Mouse (Mus musculus): ENCODE measurements around the gene Isyna1.

The Isyna1 gene

DNA sequence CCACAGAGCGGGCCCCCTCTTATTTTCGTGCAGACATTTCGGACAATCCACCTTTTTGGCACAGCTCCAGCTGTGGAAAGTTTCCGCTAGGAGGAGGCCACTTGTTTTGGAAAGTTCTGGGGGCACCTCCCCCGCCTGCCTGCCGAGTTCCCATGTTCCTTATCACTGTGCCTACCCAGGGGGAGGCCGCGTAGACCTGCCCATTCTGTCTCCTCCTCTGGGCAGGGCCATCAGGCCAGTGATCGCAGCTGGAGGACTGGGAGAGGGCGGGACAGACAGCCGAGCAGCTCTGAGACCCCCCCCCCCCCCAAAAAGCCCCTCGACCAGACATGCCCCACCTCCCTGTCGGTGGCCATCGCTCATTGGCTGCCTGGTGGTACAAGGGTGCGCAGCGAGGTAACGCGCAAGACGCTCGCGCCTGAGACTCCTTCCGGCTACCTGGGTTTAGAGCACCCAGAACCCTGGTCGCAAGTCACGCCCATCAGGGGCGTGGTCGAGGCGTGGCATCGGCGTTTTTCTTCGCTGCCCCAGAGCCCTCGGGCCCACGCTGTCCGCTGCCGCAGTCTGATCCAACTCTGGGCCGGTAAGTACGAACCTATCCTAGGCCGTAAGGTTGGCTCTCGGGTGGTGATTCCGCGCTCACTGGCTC, at the start of gene Isyna1:
Gene Isyna1, plus strand, starts transcription at position 413 of the 649 bp plus-strand sequence.
- peak; percentile 99 for DNase-seq (ENCODE audit: low read depth, low spot score)

DNA sequence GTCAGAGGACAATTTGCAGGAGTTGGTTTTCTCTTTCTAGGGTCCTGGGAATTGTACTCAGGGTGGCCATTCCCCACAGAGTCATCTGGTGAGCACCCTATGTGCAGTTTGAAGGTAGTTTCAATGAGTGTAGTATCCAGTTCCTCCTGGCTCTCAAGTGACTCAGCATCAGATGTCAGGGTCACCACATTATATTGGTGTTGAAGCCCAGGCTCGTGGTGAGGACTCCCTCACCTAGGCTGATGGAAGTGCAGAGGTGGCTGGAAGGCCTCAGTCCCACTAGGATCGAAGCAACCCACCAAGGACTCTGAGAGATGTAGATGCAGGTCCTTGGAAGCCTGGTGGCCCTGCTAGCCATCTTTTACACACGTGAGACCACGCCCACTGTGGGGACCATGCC, 47.8 kb upstream of the Isyna1 start:
- no peak for DNase-seq (ENCODE audit: low read depth, low spot score)

DNA sequence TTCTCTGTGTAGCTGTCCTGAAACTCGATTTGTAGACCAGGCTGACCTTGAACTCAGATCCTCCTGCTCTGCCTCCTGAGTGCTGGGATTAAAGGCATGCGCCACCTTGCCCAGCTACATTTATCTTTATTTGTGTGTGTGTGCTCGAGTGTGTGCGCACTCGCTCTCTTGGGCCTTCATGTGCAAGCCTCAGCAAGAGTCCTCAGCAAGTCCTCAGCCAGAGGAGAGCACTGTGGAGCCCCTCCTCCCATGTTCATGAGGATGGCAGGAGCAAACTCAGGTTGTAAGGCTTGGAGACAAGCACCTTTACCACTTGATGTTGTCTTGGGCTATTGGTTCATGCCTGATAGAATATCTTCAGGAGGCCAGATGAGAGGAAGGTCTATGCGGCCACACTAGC, 46.4 kb upstream of the Isyna1 start:
- no peak for DNase-seq (ENCODE audit: low read depth, low spot score)

DNA sequence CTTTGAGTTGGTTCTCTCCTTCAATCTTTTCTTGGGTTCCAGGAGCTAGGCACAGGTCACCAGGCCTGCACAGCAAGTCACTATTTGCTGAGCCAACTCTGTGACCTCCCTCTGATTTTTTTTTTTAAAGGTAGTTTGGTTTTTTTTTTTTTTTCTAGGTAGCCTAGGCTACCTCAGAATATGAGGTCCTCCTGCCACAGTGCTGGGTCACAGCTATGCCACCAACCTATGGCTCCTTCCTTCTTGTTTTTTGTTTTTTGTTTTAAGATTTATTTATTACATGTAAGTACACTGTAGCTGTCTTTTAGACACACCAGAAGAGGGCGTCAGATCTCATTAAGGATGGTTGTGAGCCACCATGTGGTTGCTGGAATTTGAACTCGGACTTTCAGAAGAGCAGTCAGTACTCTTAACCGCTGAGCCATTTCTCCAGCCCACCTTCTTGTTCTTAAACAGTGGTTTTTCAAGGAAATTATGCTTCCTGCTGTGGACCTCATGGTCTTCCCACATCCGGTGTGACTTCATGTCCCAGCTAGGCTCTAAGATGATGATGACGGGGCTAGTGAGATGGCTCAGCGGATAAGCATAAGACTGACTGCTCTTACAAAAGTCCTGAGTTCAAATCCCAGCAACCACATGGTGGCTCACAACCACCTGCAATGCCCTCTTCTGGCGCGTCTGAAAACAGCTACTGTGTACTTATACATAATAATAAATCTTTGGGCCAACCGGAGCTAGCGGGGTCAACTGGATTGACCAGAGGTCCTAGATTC, 44.6 kb upstream of the Isyna1 start:
- DNase-seq (ENCODE audit: low read depth, low spot score): no peak

DNA sequence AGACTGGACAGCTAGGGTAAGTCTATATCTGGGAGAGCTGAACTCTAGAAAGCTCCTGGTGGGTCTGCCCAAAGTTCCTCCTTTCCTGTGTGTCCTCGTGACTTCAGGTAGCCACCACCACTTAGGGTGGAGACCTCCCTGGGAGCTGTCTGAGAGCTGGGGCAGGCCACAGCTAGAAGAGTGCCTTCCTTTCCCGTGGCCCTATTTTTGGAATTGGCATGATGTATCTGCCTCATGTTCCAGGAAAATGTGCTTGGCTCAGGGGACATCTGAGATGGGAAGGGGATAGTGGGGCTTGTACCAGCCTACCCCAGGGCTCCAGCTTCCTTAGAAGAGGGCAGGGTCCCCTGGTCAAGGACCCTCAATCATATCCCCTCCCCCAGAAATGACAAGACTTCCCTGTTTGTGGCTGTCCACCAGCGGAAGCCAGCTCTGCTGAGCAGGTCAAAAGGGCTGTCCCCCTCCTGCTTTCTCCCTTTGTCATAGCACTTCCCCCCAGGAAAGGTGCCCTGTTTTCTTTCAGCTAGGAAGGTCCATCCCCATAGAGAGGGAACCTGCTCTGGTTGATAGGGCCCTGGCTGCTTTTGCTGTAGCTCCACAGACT, 42.5 kb upstream of the Isyna1 start:
- DNase-seq (ENCODE audit: low read depth, low spot score): no peak

DNA sequence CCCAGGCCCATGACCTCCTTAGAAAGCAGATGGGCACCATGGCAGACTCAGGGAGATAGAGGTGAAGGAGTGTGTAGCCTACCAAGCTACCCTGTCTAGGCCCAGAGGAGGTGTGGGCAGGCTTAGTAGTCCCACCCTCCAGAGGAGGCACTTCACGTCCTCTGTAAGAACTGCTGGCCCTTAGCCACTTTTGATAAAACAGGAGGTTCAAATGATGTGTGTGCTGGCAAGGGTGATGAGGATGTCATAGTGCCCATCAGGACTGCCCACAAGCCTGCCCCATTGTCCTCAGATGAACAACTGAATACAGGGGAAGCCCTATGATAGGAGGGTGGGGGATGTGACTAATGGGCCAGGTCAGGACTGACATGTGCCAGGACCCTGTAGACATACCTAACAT, 41.3 kb upstream of the Isyna1 start:
- DNase-seq (ENCODE audit: low read depth, low spot score): no peak

DNA sequence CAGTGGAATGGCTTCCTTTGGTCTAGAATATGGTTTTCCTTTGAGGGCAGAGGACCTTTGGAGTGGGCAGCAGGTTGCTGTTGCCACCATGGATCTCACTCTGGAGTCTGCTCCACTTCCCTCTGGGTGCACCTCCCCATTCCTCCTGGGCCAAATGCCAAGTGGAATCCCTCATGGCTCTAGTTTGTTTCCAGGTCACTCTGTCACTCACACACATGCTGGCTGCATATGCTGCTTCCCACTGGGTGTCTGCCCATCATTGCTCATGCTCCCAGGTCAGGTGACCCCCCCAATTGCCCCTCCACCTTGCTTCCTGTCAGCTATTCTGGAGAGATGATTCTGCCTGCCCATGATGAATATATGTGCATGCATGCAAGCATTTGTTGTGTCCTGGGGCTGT, 40.4 kb upstream of the Isyna1 start:
- no peak for DNase-seq (ENCODE audit: low read depth, low spot score)

DNA sequence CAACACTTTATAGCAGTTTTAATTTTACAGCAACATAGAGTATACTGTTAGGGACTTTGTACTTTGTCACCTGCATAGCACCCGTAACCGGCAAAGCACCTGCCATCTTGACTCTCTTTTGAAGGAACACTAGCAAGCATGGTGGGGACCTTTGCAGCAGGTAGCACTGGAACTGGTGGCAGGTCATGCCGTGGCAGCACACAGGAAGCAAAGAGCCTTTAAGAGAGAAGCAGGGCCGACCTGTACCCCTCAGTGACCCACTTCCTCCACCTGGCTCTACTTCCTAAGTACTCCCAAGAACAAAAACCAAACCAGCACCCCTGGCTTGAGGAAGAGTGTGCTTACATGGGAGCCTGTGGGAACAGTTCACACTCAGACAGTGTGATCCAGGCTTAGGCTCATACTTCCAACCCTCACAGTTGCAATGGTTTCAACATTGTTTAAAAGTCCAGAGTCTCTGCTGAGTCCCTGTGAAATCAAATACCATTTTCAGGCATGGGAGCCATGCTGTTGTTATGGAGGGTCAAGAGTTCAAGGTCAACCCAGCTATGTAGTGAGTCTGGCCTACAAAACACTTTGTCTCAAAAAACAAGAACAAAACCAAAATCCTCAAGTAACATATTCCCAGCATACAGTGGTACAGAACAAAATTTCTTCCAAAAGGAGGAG, 39.0 kb upstream of the Isyna1 start:
- no peak for DNase-seq (ENCODE audit: low read depth, low spot score)

DNA sequence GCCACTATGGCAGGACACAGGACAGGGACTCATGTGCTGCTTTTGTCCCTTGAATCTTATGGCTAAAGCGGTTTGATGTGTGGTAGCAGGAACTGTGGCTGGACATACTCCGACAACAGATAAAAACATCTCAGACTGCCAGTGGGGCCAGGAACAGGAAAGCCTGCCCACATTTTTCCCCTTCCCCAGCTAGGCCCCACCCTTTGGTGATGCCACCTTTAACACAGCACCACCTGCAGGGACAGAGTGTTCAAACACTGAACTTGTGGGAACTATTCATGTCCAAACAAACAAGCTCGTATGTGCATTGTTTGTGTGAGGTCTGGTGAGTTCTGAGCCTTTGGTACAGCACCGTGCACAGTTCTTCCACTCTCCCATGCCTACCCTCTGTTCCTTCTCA, 35.8 kb upstream of the Isyna1 start:
- DNase-seq (ENCODE audit: low read depth, low spot score): no peak

DNA sequence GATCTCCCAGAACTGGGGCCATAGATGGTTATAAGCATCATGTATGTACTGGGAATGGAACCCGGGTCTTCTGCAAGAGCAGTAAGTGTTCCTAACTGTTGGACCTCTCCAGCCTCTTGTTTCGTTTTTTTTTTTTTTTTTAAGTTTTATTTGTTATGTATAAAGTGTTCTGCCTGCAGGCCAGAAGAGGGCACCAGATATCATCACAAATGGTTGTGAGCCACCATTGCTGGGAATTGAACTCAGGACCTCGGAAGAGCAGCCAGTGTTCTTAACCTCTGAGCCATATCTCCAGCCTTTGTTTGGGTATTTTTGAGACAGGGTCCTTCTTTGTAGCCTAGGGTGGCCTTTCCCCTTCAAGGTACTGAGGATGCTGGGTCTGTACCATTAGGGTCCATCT, 35.2 kb upstream of the Isyna1 start:
- DNase-seq (ENCODE audit: low read depth, low spot score): no peak

DNA sequence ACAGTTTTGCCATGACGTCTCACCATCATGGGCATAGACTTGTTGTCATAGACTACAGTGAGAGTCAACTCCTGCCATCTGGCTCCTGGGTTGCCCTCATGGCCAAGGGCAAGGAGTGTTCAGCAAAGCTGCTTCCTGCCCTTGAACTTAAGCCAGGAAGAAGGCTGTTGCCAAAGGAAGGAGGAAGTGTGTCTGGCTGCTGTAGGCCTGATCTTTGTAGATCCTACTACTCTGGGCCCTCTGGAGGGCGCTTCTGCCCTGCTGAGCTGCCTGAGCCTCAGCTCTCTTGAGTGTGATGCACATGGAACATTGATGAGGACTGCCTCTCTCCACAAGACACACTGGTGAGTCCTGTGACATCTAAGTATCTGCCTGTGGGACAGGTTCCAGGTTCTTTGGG, 34.1 kb upstream of the Isyna1 start:
- no peak for DNase-seq (ENCODE audit: low read depth, low spot score)

DNA sequence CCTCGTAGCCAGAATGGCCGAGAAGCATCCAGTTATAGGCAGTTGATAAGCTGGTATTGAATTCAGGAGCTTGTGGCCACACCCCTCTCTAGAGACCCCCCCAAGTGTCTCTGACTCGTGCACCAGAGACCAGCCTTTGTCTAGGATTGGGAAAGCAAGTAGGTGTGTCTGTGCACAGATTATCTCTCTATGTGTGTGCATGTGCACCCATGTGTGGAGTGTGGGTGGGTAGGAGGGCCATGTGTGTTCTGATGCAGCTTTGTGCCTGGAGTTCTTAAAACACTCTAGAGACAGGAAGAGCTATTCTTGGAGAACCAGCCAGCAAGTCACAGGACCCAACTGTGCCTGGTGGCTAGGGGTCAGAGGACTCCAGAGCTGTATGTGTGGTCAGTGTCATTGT, 33.6 kb upstream of the Isyna1 start:
- no peak for DNase-seq (ENCODE audit: low read depth, low spot score)

DNA sequence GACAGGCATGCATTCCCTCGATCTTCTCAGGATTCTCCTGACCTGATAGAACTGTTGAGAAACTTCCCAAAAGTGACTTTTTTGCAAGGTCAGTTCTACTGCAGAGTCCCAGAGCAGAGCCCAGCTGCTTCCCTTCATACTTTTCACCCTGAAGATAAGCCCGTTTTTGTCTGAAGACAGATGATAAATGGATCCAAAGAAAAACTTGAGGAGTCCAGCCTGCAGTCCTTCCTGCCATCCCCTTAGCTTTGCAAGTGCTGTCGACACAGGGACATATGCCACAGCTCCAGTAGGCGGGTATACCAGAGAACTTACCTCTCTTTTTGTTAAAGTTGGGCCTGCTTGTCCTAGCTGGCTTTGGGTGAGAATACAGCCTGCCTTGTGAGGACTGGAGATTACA, 32.8 kb upstream of the Isyna1 start:
- DNase-seq (ENCODE audit: low read depth, low spot score): no peak

DNA sequence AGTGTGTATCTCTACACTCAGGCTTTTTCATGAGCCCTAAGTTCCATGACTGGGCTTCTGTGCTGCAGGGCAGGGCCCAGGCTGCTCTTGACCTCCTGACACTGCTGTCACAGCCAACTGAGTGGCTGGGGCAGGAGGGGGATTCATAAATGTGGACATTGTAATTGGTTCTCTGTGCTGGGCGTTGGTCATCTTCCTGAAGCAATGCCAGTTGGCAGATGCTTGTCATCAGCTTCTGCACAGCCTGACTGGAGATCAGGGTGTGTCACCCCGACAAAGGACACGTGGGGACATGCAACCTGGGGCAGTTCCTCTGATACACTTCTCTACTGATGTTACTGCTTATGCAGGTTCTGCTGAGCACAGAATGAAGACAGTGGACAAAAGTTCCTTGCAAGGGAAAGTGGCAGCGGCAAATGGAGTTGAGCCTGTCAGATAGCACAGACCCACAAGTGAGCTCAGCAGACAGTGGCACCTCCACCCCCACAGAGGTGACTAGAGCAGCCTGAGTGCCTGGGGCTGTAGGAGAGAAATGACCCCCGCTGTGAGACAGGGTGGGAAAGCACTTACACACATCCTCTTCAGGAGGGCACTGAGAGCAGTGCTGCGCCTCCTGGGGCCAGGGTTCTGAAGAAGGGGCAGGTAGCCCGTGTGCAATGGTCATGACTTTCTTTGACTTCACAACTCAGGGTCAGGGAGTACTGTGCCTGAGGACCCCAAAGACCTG, 32.2 kb upstream of the Isyna1 start:
- DNase-seq (ENCODE audit: low read depth, low spot score): no peak

DNA sequence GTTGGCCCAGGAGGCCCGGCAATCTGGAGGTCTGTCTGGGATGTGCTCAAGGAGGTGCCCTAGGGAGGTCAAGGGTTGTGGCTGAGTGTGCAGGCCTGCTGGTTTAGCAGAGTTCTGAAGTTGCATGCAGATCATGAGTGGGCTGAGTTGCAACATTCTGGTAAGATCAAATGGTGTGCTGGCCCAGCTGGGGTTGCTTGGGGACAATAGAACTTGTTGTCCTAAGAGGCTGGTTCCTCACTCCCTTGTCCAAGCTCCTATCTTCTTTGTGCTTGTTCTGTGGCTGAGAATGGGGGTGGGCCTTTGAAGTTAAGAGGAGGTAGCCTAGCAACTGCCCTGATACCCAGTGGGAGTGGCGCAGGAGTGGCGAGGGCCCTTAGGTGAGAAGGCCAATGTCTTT, 31.4 kb upstream of the Isyna1 start:
- DNase-seq (ENCODE audit: low read depth, low spot score): no peak

DNA sequence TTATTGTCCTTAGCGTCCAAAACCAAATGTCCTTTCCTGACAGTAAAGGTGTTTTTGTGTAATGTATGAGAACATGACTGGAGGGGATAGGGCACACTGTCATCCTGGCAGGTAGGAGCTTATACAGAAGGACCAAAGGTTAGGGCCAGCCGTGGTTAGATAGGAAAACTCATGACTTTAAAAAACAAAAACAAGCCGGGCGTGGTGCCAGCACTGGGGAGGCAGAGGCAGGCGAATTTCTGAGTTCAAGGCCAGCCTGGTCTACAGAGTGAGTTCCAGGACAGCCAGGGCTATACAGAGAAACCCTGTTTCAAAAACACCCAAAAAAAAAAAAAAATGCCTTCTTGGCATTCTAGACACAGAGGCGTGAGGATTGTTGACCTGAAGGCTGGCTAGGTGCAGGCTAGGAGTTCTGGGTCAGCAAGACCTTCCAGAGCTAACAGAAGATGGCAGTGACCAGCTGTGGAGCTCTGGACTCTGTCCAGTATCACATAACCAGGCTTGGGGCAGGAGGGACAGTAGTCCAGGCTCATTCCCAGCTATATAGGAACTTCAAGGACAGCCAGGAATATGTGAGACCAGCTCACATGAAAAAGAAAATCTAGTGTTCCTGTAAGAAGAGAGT, 30.3 kb upstream of the Isyna1 start:
- DNase-seq (ENCODE audit: low read depth, low spot score): no peak

DNA sequence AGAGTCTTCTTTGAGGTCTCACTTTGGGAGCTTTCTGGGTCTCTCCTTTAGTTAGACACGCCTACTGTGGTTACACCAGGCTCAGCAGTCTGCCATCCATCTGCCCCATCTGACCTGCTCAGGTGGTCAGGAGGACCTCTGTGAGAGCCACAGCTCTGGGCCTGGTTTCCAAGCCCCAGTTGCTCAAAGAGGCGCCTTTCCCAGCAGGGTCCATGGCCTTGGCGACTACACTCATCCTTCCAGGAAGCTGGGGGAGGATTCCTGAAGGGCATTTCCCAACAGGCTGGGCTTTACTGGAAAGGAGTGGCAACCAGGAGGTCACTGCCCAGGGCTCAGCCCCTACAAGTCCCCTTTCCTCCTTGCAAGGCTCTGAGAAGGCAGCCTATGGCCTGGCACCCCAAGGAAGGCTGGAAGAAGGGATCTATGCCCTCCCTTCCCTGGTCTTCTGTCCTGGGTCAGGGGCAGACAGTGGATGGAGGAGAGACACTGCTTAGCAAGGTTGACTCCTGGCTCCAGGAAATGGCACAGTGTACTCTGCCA, 29.4 kb upstream of the Isyna1 start:
- no peak for DNase-seq (ENCODE audit: low read depth, low spot score)

DNA sequence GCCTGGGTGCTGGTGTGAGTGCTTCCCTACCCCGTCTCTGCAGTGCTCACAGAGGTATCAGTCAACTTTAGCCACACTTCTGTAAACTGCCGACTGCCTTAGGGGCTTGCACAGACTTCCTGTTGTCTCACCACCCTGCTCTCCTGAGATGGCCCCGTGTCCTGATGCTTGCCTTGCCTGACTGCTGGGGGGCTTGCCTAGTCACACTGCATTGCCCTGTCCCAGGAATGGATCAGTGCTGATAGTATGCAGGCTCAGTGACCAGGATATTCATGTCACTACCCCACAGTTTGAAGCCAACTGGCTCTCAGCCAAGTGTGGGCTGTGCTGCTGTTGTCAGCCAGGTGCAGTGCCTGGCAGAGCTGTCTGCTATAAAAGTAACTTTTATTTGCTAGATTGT, 28.6 kb upstream of the Isyna1 start:
- no peak for DNase-seq (ENCODE audit: low read depth, low spot score)

DNA sequence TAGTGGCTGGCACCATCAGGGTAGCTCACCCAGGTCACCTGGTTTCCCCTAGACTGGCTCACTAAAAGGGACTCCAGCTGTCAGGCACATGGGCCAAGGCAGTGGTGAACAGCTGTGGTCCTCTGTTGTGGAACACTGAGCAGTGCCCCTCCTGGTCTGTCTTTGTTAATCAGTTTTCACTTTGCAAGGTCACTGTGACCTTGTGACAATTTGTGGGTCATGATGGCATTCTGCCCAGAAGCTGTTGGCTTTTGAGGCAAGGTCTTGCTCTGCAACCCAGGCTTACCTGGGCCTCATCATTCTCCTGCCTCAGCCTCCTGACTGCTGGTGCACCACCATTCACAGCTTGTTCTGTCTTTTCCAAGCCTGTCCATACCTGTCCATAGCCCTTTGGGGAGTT, 23.8 kb upstream of the Isyna1 start:
- DNase-seq (ENCODE audit: low read depth, low spot score): no peak

DNA sequence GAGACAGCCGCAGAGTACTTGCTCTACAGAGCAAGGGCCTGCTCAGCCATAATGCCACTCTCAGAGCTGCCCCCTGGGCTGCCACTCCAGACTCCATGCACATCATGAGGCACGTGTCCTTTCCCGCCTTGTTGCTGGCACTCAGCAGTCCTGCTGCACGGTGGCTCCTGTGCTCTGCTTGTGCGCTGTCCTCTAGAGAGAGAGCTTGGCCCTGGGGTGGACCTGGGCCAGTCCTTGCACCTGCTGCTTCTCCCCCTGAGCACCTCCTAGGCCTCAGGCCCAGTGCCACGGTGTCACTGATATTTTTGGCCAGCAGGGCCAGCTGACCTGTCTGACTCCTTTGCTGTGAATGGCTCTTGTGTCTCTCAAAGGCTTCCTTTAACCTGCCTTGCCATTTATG, 23.2 kb upstream of the Isyna1 start:
- no peak for DNase-seq (ENCODE audit: low read depth, low spot score)

DNA sequence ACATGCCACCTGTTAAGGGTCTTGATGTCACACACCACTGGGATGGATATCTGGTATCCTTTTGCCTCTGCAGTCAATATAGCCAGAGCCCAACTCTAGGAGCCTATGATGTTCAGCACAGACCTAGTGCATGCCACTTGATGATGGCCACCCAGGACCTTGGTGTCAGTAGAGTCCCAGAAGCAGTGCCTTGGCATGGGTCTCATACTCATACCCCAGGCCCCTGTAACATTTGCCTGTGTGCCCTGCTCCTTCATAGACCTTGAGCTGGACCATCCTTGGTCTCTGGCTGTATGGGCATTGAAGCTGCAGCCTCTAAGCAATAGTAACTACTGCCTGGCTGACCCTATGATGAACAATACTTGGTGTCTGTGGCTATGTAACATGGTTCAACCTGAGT, 19.9 kb upstream of the Isyna1 start:
- no peak for DNase-seq (ENCODE audit: low read depth, low spot score)

All from forelimb bud, embryonic 11.5 days (tissue).